Mouse (Mus musculus): Measurements from ENCODE around the gene Gltpd2.
"Not testable (repeated sequence)": the region's sequence is repeated elsewhere in the genome, so short reads cannot be mapped to it uniquely, and the experiment has no call there.

Gltpd2 gene

DNA sequence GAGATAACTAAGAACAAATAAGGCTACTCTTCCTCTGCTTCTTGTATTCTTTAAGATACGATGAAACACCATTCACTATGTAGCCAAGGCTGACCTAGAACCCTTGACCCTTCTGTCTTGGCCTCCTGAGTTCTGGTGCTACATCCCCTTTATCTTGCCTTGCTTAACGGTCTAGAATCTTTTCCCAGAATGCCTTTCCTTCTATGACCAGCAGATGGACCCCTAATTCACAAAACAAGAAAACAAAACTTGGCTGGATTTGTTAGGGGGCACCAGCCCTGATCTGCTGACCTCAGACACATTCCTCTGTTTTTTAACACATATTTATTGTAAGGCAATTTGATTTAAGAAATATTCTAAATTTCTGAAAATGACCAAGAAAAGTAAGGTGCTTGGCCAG, 2.6 kb upstream of the Gltpd2 start:
- DNase-seq (ENCODE audit: extremely low spot score, low read depth, low spot score): peak; percentile 57

DNA sequence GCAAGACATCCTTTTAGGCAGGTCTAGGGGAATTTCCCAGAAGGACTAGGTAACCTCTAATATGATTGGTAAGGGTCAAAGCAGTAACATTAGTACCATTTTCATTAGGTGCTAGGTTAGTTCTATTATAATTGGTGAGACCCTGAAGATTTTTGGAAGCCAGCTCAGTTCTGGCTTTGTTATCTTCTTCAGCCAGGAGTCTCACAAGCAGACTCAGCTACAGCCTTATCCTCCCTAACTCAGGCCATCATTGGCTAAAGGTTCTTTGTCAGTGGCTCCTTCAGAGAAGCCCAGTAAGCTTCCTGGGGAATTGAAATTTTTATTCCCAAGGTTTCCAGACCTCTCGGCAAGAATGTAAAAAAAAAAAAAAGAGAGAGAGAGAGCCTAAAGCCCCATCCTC, 560 bp upstream of the Gltpd2 start:
- no peak for DNase-seq (ENCODE audit: extremely low spot score, low read depth, low spot score)

DNA sequence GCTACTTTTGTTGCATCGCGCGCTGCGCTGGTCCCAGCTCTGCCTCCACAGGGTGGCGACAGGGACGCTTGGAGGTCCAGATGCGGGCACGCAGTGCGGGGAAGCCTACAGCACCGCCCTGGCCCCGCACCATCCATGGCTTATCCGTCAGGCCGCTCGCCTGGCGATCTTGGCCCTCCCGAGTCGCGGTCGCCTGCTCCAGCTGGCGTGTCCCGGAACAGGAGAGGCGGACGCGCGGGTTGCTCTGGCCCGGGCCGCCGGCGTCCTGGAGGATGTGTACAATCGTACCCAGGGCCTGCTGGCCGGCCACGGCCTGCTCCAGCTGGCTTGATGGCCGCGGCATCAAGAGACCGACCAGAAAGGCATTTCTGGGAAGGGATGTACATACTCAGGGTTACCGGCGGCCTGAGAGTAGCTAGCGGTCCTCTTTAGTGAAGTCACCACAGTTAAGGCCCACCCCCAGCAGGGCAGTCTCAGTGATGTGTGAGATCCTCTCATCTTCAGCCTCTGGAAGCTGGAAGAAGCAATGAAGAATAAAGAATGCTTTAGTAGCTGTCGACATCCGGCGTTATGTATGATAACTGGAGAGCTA, 1.3 kb downstream of the Gltpd2 start:
- no peak for DNase-seq (ENCODE audit: extremely low spot score, low read depth, low spot score)

DNA sequence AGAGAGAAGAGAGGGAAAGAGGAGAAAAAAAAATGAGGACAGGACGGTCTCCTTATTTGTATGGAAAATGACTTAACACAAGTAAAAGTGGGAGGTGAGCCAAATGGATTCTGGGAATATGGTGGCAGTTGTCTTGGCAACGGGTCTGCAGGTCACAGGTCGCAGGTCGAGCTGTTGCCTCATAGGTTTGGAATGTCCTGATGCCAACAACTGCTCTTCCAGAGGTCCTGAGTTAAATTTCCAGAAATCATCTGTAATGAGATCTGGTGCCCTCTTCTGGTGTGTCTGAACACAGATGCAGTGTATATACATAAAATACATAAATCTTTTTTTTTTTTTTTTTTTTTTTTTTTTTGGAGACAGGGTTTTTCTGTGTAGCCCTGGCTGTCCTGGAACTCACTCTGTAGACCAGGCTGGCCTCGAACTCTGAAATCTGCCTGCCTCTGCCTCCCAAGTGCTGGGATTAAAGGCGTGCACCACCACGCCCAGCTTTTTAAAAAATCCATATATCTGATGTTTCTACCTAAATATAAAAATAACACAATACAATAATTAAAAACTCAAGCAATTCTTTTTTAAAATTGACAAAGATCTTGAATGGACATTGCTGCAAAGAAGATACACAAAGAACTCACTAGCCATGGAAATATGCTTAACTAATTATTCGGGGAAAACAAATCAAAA, 4.5 kb downstream of the Gltpd2 start:
- not testable (repeated sequence) for DNase-seq (ENCODE audit: extremely low spot score, low read depth, low spot score)

DNA sequence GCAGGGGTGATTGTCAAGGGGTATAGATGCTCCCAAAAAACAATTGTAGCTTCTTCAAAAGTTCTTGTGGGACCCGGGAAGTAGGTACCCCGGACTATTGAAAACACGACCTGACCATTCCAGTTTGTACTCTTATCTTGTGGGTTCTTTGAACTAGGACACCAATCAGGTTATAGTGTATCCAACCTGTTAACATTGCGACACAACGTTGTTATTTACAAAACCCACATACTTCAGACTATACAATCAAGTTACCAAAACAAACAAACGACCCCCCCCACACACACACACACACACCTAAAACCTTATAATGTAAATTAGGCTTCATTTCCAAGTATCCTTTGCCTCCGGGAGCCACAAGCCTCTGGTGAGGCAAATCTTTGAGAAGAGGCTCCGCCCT, 5.8 kb downstream of the Gltpd2 start:
- DNase-seq (ENCODE audit: extremely low spot score, low read depth, low spot score): no peak

DNA sequence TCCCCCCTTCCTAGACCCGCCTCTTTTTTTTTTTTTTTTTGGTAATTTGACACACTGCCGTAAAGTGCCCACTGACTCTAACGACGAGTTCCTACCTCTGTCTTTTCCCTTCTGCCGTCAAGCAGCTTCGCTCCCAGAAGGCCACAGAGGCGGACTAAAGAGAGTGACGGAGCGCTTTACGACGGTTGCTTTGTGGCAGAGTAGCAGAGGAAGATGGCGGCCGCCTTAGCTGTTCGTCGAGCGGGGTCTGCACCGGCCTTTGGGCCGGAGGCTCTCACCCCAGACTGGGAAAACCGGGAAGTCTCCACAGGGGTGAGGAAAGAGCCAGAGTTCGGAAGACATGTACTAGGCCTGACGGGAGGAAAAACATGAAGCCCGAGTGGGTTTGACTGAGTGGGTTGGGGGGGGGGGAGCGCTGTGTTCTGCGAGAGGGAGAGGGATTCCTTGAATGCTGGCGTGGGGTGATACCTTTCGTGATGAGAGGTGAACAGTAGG, 6.2 kb downstream of the Gltpd2 start, which contains the start of gene Psmb6:
Psmb6 (plus strand) TSS at position 184 of the 495 bp plus-strand sequence.
- DNase-seq (ENCODE audit: extremely low spot score, low read depth, low spot score): peak; percentile 93

DNA sequence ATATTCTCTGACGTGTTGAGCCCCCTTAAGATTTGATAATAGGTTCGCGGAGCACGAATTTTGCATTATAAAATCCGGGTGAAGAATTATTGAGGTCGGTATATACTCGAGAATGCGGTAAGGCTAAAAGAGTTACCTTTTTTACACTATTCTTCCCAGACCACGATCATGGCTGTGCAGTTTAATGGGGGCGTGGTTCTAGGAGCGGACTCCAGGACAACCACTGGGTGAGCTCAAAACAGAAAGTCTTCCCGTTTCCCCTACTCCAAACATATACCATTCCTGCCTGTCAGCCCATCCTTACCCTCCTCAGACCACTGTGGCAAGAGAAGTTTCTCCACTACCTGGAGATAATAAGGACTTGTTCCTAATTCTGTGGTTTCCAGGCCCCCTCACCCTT, 6.7 kb downstream of the Gltpd2 start:
- DNase-seq (ENCODE audit: extremely low spot score, low read depth, low spot score): no peak

DNA sequence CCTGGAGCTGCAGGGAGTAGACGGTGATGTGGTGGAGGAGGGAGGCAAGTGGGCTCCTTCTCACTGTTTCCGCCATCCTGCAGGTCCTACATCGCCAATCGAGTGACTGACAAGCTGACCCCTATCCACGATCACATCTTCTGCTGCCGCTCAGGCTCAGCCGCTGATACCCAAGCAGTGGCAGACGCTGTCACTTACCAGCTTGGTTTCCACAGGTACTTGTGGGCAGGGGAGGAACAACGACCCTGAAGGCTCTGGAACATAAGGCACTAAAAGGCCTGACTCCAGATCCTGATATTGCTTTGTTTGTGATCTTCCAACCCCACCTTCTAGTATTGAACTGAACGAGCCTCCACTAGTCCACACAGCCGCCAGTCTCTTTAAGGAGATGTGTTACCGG, 7.2 kb downstream of the Gltpd2 start:
- DNase-seq (ENCODE audit: extremely low spot score, low read depth, low spot score): no peak

DNA sequence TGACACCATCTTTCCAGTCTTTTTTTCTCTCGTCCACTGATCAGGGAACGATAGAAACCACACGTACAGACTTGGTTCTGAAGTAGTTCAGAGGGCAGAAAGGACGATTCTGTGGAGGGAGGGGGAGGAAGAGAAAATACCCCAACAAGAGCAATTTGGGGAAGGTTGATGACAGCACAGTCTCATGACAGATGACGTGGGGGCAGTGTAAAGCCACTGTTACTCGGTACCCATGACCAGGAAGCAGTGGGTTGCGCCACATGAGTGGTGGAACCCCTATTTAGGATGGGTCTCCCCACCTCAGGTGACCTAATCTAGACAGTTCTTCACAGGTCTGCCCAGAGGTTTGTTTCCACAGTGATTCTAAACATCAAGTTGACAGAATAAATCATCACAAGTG, 9.6 kb downstream of the Gltpd2 start:
- DNase-seq (ENCODE audit: extremely low spot score, low read depth, low spot score): no peak

DNA sequence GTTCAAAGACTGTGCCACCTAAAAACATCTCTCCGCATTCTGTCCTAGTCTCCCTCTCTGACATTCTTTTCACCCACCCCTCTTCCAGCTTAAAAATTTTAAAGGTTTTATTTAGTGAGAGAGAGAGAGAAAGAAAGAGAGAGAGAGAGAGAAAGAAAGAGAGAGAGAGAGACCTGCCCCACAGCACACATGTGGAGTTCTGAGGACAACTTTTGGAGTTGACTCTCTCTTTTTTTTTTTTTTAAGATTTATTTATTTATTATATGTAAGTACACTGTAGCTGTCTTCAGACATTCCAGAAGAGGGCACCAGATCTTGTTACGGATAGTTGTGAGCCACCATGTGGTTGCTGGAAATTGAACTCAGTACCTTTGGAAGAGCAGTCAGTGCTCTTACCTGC, 12.1 kb downstream of the Gltpd2 start:
- DNase-seq (ENCODE audit: extremely low spot score, low read depth, low spot score): not testable (repeated sequence)

DNA sequence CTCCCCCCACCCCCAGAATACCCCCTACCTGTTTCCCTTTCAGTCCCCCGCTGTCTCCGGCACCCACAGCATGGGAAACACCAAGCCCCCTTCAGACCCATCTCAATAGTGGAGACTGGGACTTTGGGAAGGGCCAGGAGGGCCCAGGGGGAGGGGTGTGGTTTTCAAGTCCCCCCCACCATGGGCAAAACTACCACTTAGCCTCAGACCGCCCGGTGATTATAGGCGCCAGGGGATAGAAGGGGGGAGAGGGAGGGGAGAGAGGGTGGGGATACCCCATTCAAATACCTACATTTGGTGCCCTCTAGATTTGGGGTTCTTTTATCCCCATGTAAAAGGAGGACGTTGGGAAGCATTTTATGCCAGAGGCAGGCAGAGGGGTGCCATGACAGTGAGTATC, 13.8 kb downstream of the Gltpd2 start, which contains the start of gene Gm40193:
Gm40193 (minus strand) TSS at position 101 of the 400 bp plus-strand sequence.
- no peak for DNase-seq (ENCODE audit: extremely low spot score, low read depth, low spot score)

DNA sequence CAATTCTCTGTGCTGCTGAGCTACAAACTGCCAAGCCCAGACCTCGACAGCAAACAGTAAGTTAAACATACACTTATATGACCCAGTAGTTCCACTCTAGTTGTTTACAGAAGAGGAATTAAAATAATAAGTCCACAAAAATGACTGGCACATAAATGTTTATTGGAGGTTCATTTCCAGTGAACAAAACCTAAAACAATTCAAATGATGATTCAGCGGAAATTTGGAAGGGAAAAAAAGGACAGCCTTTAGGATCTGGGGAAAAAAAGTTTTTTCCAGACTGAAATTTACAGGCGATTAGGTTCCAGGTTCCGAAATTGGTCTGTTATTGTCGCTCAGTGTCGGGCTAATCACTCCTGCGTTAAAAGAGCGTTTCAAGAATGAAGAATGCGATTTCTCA, 20.4 kb downstream of the Gltpd2 start:
- no peak for DNase-seq (ENCODE audit: extremely low spot score, low read depth, low spot score)

DNA sequence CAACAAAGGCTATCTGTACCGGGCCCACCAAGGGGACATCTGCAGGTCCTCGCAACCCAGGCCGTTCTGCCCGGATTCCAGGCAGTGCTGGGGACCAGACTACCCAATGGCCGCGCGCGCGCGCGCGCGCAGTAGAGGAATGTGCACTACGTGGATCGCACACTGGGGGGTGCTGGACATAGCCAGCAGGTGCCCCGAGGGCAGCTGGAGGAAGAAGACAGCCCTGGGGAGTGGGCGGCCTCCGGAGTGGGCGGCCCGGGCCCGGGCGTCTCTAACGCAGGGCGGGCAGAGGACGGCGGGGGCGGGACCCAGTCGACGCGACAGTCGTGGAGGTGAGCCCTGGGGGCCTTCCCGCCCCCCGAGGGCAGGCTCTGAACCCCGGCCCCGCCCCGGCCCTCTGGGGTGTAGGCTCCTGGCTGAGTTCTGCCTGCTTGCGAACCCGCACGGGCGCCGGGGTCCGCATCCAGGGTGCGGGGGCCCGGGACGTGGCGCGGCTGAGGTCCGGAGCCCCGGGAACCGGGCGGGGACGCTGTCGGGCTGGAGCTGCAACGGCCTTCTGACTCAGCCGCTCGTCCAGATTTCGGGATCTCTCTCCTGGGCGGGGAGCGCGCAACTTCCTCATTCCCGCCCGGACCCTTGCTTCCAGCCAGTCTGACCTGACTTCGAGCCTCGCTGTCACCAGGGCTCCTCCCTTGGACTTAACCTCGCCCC, 21.0 kb downstream of the Gltpd2 start, which contains the start of gene Pld2:
Pld2 (plus strand) TSS at position 188 of the 711 bp plus-strand sequence.
- no peak for DNase-seq (ENCODE audit: extremely low spot score, low read depth, low spot score)

DNA sequence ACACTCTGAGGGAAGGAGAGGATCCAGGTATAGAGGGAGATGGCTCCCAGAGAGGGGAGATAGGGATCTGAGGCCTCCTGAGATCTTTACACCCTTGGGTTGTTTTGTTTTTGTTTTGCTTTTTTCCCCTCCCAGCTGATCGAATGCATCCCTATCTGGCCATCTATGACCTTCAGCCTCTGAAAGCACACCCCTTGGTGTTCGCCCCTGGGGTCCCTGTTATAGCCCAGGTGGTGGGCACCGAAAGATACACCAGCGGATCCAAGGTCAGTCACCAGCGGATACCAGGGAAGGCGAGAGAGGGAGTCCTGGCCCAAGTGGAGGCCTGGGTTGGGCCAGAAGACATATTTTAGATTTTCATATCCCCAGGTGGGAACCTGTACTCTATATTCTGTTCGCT, 21.9 kb downstream of the Gltpd2 start:
- no peak for DNase-seq (ENCODE audit: extremely low spot score, low read depth, low spot score)

DNA sequence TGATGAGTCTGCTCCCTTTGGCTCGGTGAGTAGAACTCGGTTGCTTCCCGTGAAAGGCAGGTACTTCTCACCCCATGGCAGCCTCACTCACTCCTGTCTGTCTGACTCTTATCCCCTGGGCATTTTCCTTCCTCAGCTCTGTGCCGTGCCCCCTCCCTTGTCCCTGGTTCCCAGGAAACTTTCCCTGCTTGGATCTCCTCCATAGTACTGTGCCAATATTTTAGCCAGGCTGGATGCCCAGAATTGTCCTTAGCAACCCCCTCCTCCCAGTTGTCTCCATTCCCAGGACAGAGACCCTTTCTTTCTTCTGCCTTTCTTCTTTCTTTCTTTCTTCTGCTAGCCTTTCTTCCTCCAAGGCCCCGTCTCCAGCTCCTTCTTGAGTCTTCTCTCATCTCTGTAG, 22.4 kb downstream of the Gltpd2 start:
- DNase-seq (ENCODE audit: extremely low spot score, low read depth, low spot score): no peak

DNA sequence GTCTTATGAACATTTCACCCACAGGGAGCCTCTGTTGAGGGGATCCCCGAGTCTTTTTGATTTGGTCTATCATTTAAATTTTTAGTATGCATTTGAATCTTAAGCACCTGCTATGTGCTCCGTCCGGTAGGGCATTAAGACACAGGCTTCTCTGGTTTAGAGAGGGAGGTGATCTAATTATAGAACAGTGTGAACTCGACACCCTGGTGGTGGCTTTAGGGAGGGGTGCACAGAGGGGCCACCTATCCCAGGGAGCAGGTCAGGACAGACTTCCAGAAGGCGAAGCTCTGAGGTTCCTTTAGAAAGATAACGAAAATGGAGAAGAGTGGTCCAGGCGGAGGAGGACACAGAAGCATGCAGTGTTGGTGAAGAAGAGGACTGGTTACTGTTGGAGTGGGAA, 25.5 kb downstream of the Gltpd2 start:
- DNase-seq (ENCODE audit: extremely low spot score, low read depth, low spot score): no peak

DNA sequence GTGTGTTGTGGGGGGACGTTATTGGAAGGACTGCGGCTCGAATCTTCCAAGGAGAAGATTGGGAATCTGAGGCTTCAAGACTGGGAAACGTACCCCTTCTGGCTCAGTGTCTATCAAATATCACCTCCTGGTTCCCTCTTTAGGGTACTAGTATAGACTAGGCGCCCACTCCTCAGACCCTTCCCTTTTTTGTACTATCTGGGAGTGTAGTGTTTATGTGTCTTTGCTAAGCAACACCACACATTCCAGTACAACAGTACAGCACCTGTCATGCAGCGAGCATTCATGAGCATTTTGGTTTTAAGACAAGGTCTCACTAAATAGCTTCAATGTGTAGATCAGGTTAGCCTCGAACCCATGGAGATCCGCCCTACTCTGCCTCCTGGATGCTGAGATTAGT, 32.5 kb downstream of the Gltpd2 start:
- no peak for DNase-seq (ENCODE audit: extremely low spot score, low read depth, low spot score)

DNA sequence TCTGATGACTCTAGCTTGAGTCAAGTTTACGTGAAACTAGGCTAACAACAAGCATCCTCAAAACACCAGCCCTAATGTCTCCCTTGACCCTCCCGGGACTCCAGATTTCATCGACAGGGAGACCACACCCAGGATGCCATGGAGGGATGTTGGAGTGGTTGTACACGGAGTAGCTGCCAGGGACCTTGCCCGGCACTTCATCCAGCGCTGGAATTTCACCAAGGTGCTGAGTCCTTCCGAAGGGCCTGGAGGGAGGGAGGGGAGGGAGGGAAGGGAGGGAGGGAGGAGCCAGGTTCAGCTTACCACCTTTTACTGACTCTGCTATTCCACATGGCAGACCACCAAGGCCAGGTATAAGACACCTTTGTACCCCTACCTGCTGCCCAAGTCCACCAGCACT, 34.9 kb downstream of the Gltpd2 start:
- no peak for DNase-seq (ENCODE audit: extremely low spot score, low read depth, low spot score)

DNA sequence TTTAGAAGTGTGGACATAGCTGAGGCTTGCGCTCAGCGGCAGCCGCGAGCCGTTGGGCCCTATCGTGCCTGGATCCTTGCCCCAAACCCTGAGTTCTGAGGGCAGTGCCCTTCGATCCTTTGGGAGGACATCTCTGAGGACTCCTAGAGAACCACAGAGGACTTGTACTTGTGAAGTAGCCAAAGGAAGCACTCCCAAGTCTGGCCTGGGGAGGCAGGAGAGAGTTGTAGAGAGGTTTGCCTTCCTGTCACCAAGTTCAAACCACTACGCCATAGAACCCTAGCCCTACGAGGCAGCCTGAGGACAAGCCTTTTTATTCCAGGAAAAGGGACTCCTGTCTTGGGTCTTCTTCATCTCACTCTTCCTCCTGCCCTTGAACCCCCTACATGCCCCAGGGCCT, 38.5 kb downstream of the Gltpd2 start:
- DNase-seq (ENCODE audit: extremely low spot score, low read depth, low spot score): no peak

DNA sequence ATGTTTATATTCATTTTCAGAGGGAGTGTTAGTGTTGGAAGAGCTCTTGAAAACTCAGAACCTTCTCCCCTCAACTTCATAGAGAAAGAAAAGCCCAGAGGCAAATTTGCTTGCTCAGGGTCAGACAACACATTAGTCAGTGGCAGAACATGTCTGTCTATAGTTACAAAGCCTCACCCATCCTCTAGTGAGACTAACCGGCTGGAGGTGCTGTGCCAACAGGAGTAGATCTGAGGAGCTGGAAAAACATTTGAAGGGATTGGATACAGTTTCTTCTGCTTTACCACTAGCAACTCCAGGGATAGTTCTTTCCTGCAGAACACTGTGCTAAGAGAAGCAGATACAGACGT, 42.9 kb downstream of the Gltpd2 start:
- no peak for DNase-seq (ENCODE audit: extremely low spot score, low read depth, low spot score)

DNA sequence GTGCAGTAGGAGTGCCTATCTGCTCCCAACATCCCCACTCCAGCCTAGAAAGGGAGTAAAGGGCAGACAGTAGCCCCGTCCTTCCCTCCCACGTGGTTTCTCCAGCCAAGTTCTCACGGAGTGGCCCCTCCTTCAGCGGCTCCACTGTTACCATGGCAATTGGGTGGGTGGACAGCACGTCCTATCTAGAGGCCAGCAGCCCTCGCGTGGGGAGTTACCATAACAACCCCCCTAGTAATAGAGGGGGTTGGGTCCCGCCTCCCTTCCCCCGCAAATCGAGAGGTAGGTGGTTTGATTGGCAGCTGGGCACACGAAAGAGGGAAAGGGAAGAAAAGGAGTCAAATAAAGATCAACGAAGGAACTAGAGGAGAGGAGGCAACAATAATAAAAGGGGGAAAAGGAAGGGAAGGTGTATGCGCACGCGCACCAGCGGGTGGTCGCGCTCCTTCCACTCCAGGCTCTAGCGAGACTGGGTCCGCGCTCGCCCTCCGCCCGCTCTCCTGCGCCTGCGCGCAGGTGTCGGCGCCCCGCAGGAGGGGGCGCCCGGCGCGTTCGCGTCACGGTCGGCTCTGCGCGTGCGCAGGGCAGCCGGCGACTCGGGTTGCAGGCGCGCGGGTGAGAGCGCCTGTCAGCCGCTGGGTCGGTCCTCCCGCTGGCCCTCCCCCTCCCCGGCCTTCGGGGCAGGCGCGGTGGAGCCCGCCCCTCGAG, 43.4 kb downstream of the Gltpd2 start, which contains the start of gene Mink1:
Mink1 (plus strand) TSS at position 595 of the 708 bp plus-strand sequence.
- DNase-seq (ENCODE audit: extremely low spot score, low read depth, low spot score): peak; percentile 47
